Mouse (Mus musculus): ENCODE data around the gene Kcnk5.
A peak's percentile ranks its signal among the peaks of the same experiment; 100 is the strongest.

The Kcnk5 gene

DNA sequence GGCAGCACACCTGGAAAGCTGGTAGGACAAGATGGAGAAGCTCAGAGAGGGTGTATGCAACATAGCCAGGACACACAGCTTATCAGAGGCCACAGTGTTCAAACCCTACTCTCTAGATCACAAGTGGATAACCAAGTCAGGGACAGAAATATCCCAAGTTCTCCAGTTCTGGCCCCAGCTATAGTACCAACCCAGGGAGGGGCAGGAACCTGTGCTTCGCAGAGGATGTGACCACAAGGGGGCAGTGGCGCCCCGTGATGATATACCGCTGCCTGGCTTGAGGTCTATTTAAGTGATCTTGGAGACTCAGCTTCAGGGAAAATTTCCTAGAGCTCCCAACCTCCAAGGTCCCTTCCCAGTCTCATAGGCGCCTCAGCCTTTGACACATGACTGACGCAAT lies 67.6 kb downstream of the Kcnk5 start:
- DNase-seq (ENCODE audit: low read depth) = peak; percentile 41

DNA sequence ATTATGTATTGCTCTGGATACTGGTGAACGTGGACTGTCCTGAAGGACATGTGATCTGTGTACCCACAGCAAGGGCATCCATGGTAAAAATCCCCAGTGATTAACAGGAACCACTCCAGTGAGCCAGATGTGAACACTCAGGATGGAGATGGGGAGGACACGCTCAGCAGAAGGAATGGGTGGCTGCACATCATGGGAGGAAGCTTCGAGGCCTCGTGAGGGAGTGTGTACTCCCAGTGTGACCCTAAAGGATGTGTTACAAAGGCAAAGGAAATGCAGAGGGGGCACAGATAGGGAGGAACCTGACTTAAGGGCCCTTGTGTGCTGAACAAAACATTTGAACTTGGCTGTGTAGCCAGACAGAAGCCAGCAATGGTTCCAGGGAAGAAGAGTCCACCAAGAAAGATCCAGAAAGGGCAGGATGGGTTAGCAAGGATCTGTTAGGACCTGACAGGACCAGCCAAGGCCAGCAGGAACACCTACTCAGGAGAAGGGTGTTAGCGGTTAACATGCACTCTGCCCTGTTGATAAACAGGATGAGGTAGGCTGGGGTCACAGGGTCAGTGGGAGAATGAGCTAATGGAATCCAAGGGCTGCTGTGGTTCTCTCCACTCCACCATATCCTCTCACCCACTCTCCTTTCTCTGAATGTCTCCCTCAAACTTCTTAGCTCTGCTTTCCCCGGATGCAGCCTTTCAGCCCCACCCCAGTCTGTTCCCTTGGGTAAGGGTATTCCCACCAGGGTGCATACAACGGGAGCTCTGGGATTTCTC lies 68.2 kb downstream of the Kcnk5 start:
- DNase-seq (ENCODE audit: low read depth) = no peak

- no peak for DNase-seq (ENCODE audit: low read depth)
Observed at GRCm38 (mm10) chr14:20112218-20112617, 69.4 kb downstream of the Kcnk5 start.

DNA sequence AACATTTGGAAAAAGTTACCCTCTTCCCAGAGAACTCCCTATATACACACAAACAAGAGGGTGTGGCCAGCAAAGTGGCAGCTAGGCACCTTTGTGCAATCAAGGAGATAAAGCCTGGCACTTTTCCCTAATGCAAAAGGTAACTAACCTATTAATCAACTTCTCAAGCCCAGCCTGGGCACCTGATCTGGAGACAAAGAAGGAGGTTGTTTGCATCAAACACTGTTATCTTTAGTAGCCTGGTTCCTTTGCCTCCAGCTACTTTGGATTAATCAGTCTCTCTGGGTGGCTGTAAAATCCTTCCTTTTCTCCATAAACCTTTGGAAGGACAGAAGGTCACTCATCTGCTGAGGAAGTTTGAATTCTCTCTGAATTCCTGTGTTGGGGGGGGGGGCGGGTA lies 70.7 kb downstream of the Kcnk5 start:
- no peak for DNase-seq (ENCODE audit: low read depth)

GRCm38 (mm10) chr14:20106271-20106670 lies 75.3 kb downstream of the Kcnk5 start:
- no peak for DNase-seq (ENCODE audit: low read depth)

- DNase-seq (ENCODE audit: low read depth) = no peak
Observed at GRCm38 (mm10) chr14:20103207-20103606, 78.4 kb downstream of the Kcnk5 start.

DNA sequence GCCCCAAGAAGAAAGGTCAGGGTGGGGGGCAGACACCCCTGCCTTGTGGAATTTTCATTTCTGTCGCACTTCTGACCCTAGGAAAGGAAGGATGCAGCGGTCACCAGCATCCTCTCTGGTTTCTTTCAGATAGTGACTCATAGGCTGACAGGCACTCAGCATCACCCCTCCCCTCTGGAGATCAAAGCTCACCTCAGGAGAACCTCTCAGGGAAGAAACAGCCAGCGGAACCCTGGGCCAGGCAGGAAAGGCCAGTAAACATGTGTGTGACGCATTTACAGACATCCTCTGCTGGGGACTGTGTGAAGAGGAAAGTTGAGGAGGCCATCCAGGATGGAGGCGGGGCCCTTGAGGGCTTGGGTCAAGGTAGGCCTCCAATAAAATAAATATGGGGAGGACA lies 83.5 kb downstream of the Kcnk5 start:
- no peak for DNase-seq (ENCODE audit: low read depth)

GRCm38 (mm10) chr14:20094942-20095341 lies 86.7 kb downstream of the Kcnk5 start:
- DNase-seq (ENCODE audit: low read depth) = no peak

- DNase-seq (ENCODE audit: low read depth) = no peak
Observed at GRCm38 (mm10) chr14:20093493-20093892, 88.1 kb downstream of the Kcnk5 start.
